In the genomic region with DNA sequence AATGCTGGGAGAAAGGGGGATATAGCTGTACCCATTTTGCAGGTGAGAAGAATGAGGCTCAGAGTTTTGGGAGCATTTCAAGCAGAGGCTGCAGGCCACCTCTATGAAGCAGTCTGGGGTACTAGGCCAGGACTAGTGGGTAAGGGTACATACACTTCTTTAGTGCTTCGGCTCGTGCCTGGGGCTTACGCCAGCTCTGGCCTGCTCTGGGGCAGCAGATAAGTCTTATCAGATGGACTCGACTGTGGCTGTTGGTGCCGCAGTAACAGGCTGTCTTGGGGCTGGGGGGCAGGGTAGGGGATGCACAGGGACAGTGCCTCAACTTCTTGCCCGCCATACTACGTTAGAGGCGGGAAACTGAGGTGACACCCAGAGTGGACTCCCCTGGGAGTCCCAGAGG, we compare ENCODE assay signal across 21 mouse cellular contexts. TPM values are rescaled to one million over a fixed set of nuclear protein-coding genes. Genes with fewer than 3 reads are reported as not detected.
DNase-seq lines count a peak whose midpoint lies in the region; ATAC-seq and TF ChIP-seq lines count a peak whose summit lies in the region.
"Had no signal": no experiment of that assay in that cellular context is flagged by ENCODE, and none has a peak within 500 bp of the region (broad histone marks: within the 10 kb centered on the region; RNA-seq: fewer than 3 reads in every experiment).

No protein-coding gene starts in this region.

- no peaks in the 10 kb centered on the region for H3K9me3 ChIP-seq in heart, embryonic 12.5 days (replicated peaks)
- no peaks in the 10 kb centered on the region for H3K9me3 ChIP-seq in liver, embryonic 13.5 days (replicated peaks)
- no peaks in the 10 kb centered on the region for H3K9me3 ChIP-seq in midbrain, embryonic 11.5 days (ENCODE audit: control insufficient read depth, low read length)
- no peaks in the 10 kb centered on the region for H3K9me3 ChIP-seq in hindbrain, embryonic 13.5 days
- H3K9me3 ChIP-seq: midbrain, embryonic 12.5 days had no signal

- H3K27ac ChIP-seq in heart, embryonic 12.5 days (ENCODE audit: poor library complexity, severe bottlenecking), result no peak overlapping the region
- H3K27ac ChIP-seq in bone marrow, adult 2 months (ENCODE audit: control insufficient read depth, insufficient read depth, low read depth, low read length, poor library complexity), result peak overlapping the region; percentile 63
- peak overlapping the region; percentile 93 for H3K27ac ChIP-seq in liver, embryonic 13.5 days
- no peak overlapping the region for H3K27ac ChIP-seq in midbrain, embryonic 11.5 days (ENCODE audit: low read depth, low read length)
- H3K27ac ChIP-seq in hindbrain, embryonic 13.5 days, result no peak overlapping the region
- H3K27ac ChIP-seq: midbrain, embryonic 12.5 days had no signal

- peak overlapping the region; percentile 7; the same call in 1 of the 2 replicates for H3K4me2 ChIP-seq in heart, embryonic 12.5 days
- H3K4me2 ChIP-seq in liver, embryonic 13.5 days, result peak overlapping the region; percentile 76
- no peak overlapping the region for H3K4me2 ChIP-seq in midbrain, embryonic 11.5 days
- H3K4me2 ChIP-seq in hindbrain, embryonic 13.5 days, result no peak overlapping the region
- H3K4me2 ChIP-seq: midbrain, embryonic 12.5 days had no signal

- TF ChIP-seq POLR2A in bone marrow, adult 2 months (IDR thresholded peaks at IDR 0.05; ENCODE audit: borderline replicate concordance, control insufficient read depth, low read depth, low read length), result peak; percentile 25; the same call in 1 of the 2 replicates

- H3K27me3 ChIP-seq in heart, embryonic 12.5 days (replicated peaks), result no peaks in the 10 kb centered on the region
- no peaks in the 10 kb centered on the region for H3K27me3 ChIP-seq in liver, embryonic 13.5 days
- H3K27me3 ChIP-seq in midbrain, embryonic 11.5 days (ENCODE audit: control insufficient read depth, insufficient read depth, low read length), result no peaks in the 10 kb centered on the region
- no peaks in the 10 kb centered on the region for H3K27me3 ChIP-seq in hindbrain, embryonic 13.5 days
- H3K27me3 ChIP-seq: midbrain, embryonic 12.5 days had no signal

- no peak for DNase-seq in heart, postnatal 25 days (ENCODE audit: low spot score)
- peak; percentile 71 for DNase-seq in liver, embryonic 13.5 days
- peak; percentile 38 to 49 for DNase-seq in spleen, postnatal 10 days (ENCODE audit: low spot score in 2 of 2)
- no peak for DNase-seq in ovary, postnatal 10 days (ENCODE audit: low spot score)
- no peak for DNase-seq in midbrain, embryonic 11.5 days (ENCODE audit: low spot score, missing footprints)
- DNase-seq: cerebellum, adult 9-10 months; heart, postnatal 10 days; thymus, postnatal 36 days had no signal

- no peak overlapping the region for H3K4me3 ChIP-seq in heart, embryonic 12.5 days
- peak overlapping the region; percentile 51 for H3K4me3 ChIP-seq in bone marrow, adult 2 months (replicated peaks; ENCODE audit: control insufficient read depth, low read depth, low read length)
- peak overlapping the region; percentile 72 for H3K4me3 ChIP-seq in liver, embryonic 13.5 days (replicated peaks)
- H3K4me3 ChIP-seq in midbrain, embryonic 11.5 days (ENCODE audit: low read depth, low read length), result no peak overlapping the region
- H3K4me3 ChIP-seq in hindbrain, embryonic 13.5 days, result no peak overlapping the region
- H3K4me3 ChIP-seq: midbrain, embryonic 12.5 days had no signal

- no peaks in the 10 kb centered on the region for H3K4me1 ChIP-seq in heart, embryonic 12.5 days (replicated peaks)
- H3K4me1 ChIP-seq in bone marrow, adult 2 months (ENCODE audit: control insufficient read depth, insufficient read depth, low read length), result no peaks in the 10 kb centered on the region; the same call in 1 of the 2 replicates
- H3K4me1 ChIP-seq in liver, embryonic 13.5 days (replicated peaks), result peaks cover 55% of the 10 kb centered on the region
- no peaks in the 10 kb centered on the region for H3K4me1 ChIP-seq in midbrain, embryonic 11.5 days (ENCODE audit: control insufficient read depth, insufficient read depth, low read length)
- no peaks in the 10 kb centered on the region for H3K4me1 ChIP-seq in hindbrain, embryonic 13.5 days (replicated peaks)
- H3K4me1 ChIP-seq: midbrain, embryonic 12.5 days had no signal

- intact Hi-C loops in heart, postnatal 25 days (cut with DNase I), result loop anchor here (5.0 kb wide), 1 partner anchor 99 kb away; no protein-coding TSS in a partner anchor

- ATAC-seq in heart, embryonic 12.5 days (ENCODE audit: insufficient number of reproducible peaks, low FRiP score), result peak; percentile 78
- ATAC-seq in liver, embryonic 13.5 days (ENCODE audit: low read depth), result peak; percentile 78
- no peak for ATAC-seq in midbrain, embryonic 11.5 days (ENCODE audit: low FRiP score)
- no peak for ATAC-seq in hindbrain, embryonic 13.5 days (ENCODE audit: low FRiP score)
- ATAC-seq: forebrain, embryonic 16.5 days had no signal

- H3K36me3 ChIP-seq in heart, embryonic 12.5 days, result no peaks in the 10 kb centered on the region
- H3K36me3 ChIP-seq in liver, embryonic 13.5 days, result 0 out of 2 replicates have a peak, but pooled peaks cover 9% of the 10 kb centered on the region
- no peaks in the 10 kb centered on the region for H3K36me3 ChIP-seq in midbrain, embryonic 11.5 days (ENCODE audit: control insufficient read depth, insufficient read depth, low read length)
- no peaks in the 10 kb centered on the region for H3K36me3 ChIP-seq in hindbrain, embryonic 13.5 days
- H3K36me3 ChIP-seq: midbrain, embryonic 12.5 days had no signal

- no peak overlapping the region for H3K9ac ChIP-seq in heart, embryonic 12.5 days
- peak overlapping the region; percentile 78 for H3K9ac ChIP-seq in liver, embryonic 13.5 days
- no peak overlapping the region for H3K9ac ChIP-seq in midbrain, embryonic 11.5 days (ENCODE audit: low read length)
- no peak overlapping the region for H3K9ac ChIP-seq in hindbrain, embryonic 13.5 days
- H3K9ac ChIP-seq: midbrain, embryonic 12.5 days had no signal

- no peak for TF ChIP-seq CTCF in bone marrow, adult 2 months (IDR thresholded peaks at IDR 0.05; ENCODE audit: control insufficient read depth, insufficient read depth, low read length)

- 44% methylated on average over 8 of the region's 8 CpGs for WGBS in heart, embryonic 12.5 days
- 59% methylated on average over 8 of the region's 8 CpGs for whole genome bisulfite sequencing in bone marrow, adult 2 months
- 26% methylated on average over 8 of the region's 8 CpGs for WGBS in liver, embryonic 13.5 days (ENCODE audit: insufficient replicate concordance)
- WGBS in midbrain, embryonic 11.5 days, result 89% methylated on average over 8 of the region's 8 CpGs
- 84% methylated on average over 8 of the region's 8 CpGs for WGBS in hindbrain, embryonic 13.5 days

RNA-seq across cellular contexts. Expression of gene Gata1, which starts 9.6 kb away (rescaled TPM):
- 4.4 and 6.4 TPM in 2 replicates for polyA plus RNA-seq in heart, embryonic 12.5 days (2016; fragmentation: Nextera tagmentation; extraction: Ambion mirVana)
- under 1 TPM in 1 of 2 experiments, not detected in 1; 0.53 TPM for total RNA-seq in heart, postnatal 25 days (2021)
- 91.2 and 137 TPM in 2 replicates for polyA plus RNA-seq in bone marrow, adult 2 months (2011; ENCODE audit: insufficient read depth, insufficient read length, low replicate concordance, missing spikeins)
- 135 and 145 TPM in 2 replicates for polyA plus RNA-seq in liver, embryonic 13.5 days (2015; fragmentation: Nextera tagmentation; extraction: Ambion mirVana)
- 4.8 and 5.2 TPM in 2 replicates for polyA plus RNA-seq in midbrain, embryonic 11.5 days (2014; fragmentation: Nextera tagmentation; extraction: Ambion mirVana)
- 0.23 and 0.29 TPM in 2 replicates for polyA plus RNA-seq in hindbrain, embryonic 13.5 days (2015; fragmentation: Nextera tagmentation; extraction: Ambion mirVana)
- total RNA-seq: adrenal gland, adult 18-20 months; gastrocnemius, adult 18-20 months; heart, postnatal 10 days; left cerebral cortex, adult 18-20 months had no signal
- polyA plus RNA-seq: forebrain, embryonic 16.5 days had no signal

RNA-seq across cellular contexts. Expression of gene Hdac6, which starts 20.5 kb away (rescaled TPM):
- 30.9 and 32.9 TPM in 2 replicates for polyA plus RNA-seq in heart, embryonic 12.5 days (2016; fragmentation: Nextera tagmentation; extraction: Ambion mirVana)
- 10 to 100 TPM in 1 of 2 experiments, 1 to 10 TPM in 1; 9.9 to 12.4 TPM for total RNA-seq in heart, postnatal 25 days (2021)
- 8.3 and 17.0 TPM in 2 replicates for polyA plus RNA-seq in bone marrow, adult 2 months (2011; ENCODE audit: insufficient read depth, insufficient read length, low replicate concordance, missing spikeins)
- polyA plus RNA-seq in liver, embryonic 13.5 days (2015; fragmentation: Nextera tagmentation; extraction: Ambion mirVana), result 8.9 and 10.5 TPM in 2 replicates
- 58.4 and 60.4 TPM in 2 replicates for polyA plus RNA-seq in midbrain, embryonic 11.5 days (2014; fragmentation: Nextera tagmentation; extraction: Ambion mirVana)
- polyA plus RNA-seq in hindbrain, embryonic 13.5 days (2015; fragmentation: Nextera tagmentation; extraction: Ambion mirVana), result 65.1 and 66.1 TPM in 2 replicates

RNA-seq across cellular contexts. Expression of gene Eras, which starts 39.8 kb away (rescaled TPM):
- polyA plus RNA-seq in heart, embryonic 12.5 days (2016; fragmentation: Nextera tagmentation; extraction: Ambion mirVana), result not detected in 2 replicates
- total RNA-seq in heart, postnatal 25 days (2021), result not detected
- polyA plus RNA-seq in bone marrow, adult 2 months (2011; ENCODE audit: insufficient read depth, insufficient read length, low replicate concordance, missing spikeins), result 10.9 TPM in 1 of 2 replicates, not detected in the other
- not detected in 2 replicates for polyA plus RNA-seq in liver, embryonic 13.5 days (2015; fragmentation: Nextera tagmentation; extraction: Ambion mirVana)
- polyA plus RNA-seq in midbrain, embryonic 11.5 days (2014; fragmentation: Nextera tagmentation; extraction: Ambion mirVana), result not detected in 2 replicates
- 0.16 TPM in 1 of 2 replicates, not detected in the other for polyA plus RNA-seq in hindbrain, embryonic 13.5 days (2015; fragmentation: Nextera tagmentation; extraction: Ambion mirVana)
- total RNA-seq: adrenal gland, adult 18-20 months; gastrocnemius, adult 18-20 months; granulocyte monocyte progenitor cell, adult 5-6 weeks; heart, postnatal 10 days; left cerebral cortex, adult 18-20 months had no signal
- polyA plus RNA-seq: brain, embryonic 14.5 days; forebrain, embryonic 16.5 days; kidney, embryonic 14.5 days; limb, embryonic 11.5 days; lung, embryonic 16.5 days; midbrain, embryonic 12.5 days had no signal

RNA-seq across cellular contexts. Expression of gene Pcsk1n, which starts 48.6 kb away (rescaled TPM):
- 0.39 and 0.40 TPM in 2 replicates for polyA plus RNA-seq in heart, embryonic 12.5 days (2016; fragmentation: Nextera tagmentation; extraction: Ambion mirVana)
- total RNA-seq in heart, postnatal 25 days (2021), result under 1 TPM in 1 of 2 experiments, not detected in 1; 0.11 TPM
- not detected in 2 replicates for polyA plus RNA-seq in bone marrow, adult 2 months (2011; ENCODE audit: insufficient read depth, insufficient read length, low replicate concordance, missing spikeins)
- 0.18 and 0.19 TPM in 2 replicates for polyA plus RNA-seq in liver, embryonic 13.5 days (2015; fragmentation: Nextera tagmentation; extraction: Ambion mirVana)
- polyA plus RNA-seq in midbrain, embryonic 11.5 days (2014; fragmentation: Nextera tagmentation; extraction: Ambion mirVana), result 21.9 and 26.9 TPM in 2 replicates
- 223 and 225 TPM in 2 replicates for polyA plus RNA-seq in hindbrain, embryonic 13.5 days (2015; fragmentation: Nextera tagmentation; extraction: Ambion mirVana)
- total RNA-seq: gastrocnemius, adult 18-20 months; granulocyte monocyte progenitor cell, adult 5-6 weeks; heart, postnatal 10 days had no signal

RNA-seq across cellular contexts. Expression of gene Glod5, which starts 50.1 kb away (rescaled TPM):
- polyA plus RNA-seq in heart, embryonic 12.5 days (2016; fragmentation: Nextera tagmentation; extraction: Ambion mirVana), result 0.30 TPM in 1 of 2 replicates, not detected in the other
- total RNA-seq in heart, postnatal 25 days (2021), result not detected
- polyA plus RNA-seq in bone marrow, adult 2 months (2011; ENCODE audit: insufficient read depth, insufficient read length, low replicate concordance, missing spikeins), result not detected in 2 replicates
- polyA plus RNA-seq in liver, embryonic 13.5 days (2015; fragmentation: Nextera tagmentation; extraction: Ambion mirVana), result 0.29 and 0.36 TPM in 2 replicates
- polyA plus RNA-seq in midbrain, embryonic 11.5 days (2014; fragmentation: Nextera tagmentation; extraction: Ambion mirVana), result not detected in 2 replicates
- polyA plus RNA-seq in hindbrain, embryonic 13.5 days (2015; fragmentation: Nextera tagmentation; extraction: Ambion mirVana), result 0.31 and 0.53 TPM in 2 replicates
- total RNA-seq: adrenal gland, adult 18-20 months; gastrocnemius, adult 18-20 months; granulocyte monocyte progenitor cell, adult 5-6 weeks; heart, postnatal 10 days had no signal
- polyA plus RNA-seq: kidney, embryonic 14.5 days; limb, embryonic 11.5 days; lung, embryonic 16.5 days; midbrain, embryonic 12.5 days had no signal

Comparison
In these comparisons a context has a peak if more than half of its experiments do, and no peak if none do; other contexts are left out.
1. ATAC-seq: peak in heart, embryonic 12.5 days (single experiment) and liver, embryonic 13.5 days (single experiment); none in midbrain, embryonic 11.5 days (single experiment) and hindbrain, embryonic 13.5 days (single experiment).
2. H3K27ac ChIP-seq: peak in bone marrow, adult 2 months (single experiment) and liver, embryonic 13.5 days (single experiment); none in heart, embryonic 12.5 days (single experiment), midbrain, embryonic 11.5 days (single experiment) and hindbrain, embryonic 13.5 days (single experiment).
3. H3K4me2 ChIP-seq: peak in heart, embryonic 12.5 days (single experiment) and liver, embryonic 13.5 days (single experiment); none in midbrain, embryonic 11.5 days (single experiment) and hindbrain, embryonic 13.5 days (single experiment).
4. H3K4me3 ChIP-seq: peak in bone marrow, adult 2 months (single experiment) and liver, embryonic 13.5 days (single experiment); none in heart, embryonic 12.5 days (single experiment), midbrain, embryonic 11.5 days (single experiment) and hindbrain, embryonic 13.5 days (single experiment).
5. DNase-seq: peak in liver, embryonic 13.5 days (single experiment) and spleen, postnatal 10 days (2 of 2); none in heart, postnatal 25 days (single experiment), ovary, postnatal 10 days (single experiment) and midbrain, embryonic 11.5 days (single experiment).
6. RNA of gene Gata1, which starts 9.6 kb away (polyA plus RNA-seq): 135 to 145 TPM in liver, embryonic 13.5 days and 91.2 to 137 TPM in bone marrow, adult 2 months; 4.4 to 6.4 TPM in heart, embryonic 12.5 days, 4.8 to 5.2 TPM in midbrain, embryonic 11.5 days and 0.23 to 0.29 TPM in hindbrain, embryonic 13.5 days; every median in the first group is over 10 times any median in the second.